Mouse (Mus musculus) kidney, embryonic 14.5 days (tissue): ENCODE data around the gene Pdcd7. TPM values are rescaled to one million over a fixed set of nuclear protein-coding genes. Genes with fewer than 3 reads are reported as not detected.

Source experiments
- ATAC-seq: fragments of 200-750 bp; cut with Nextera tagmentation; 2 replicates; pipeline ENCODE4 v1.8.0; 2017; ENCODE audit warnings: moderate number of reproducible peaks, mild to moderate bottlenecking, moderate TSS enrichment, moderate library complexity; ENCODE audit not compliant: low FRiP score, low TSS enrichment
- H3K27ac ChIP-seq: fragments of 300-500 bp; sonication (generic); 2 replicates; pipeline ENCODE4 v1.5.1; 2014; ENCODE audit warnings: low read depth, mild to moderate bottlenecking, low read length, moderate library complexity, mixed read lengths
- H3K27me3 ChIP-seq: fragments of 300-500 bp; sonication (generic); 2 replicates; pipeline ENCODE4 v1.6.1; 2014; ENCODE audit warnings: mild to moderate bottlenecking, low read length; ENCODE audit not compliant: control insufficient read depth, insufficient read depth
- H3K36me3 ChIP-seq: fragments of 300-500 bp; sonication (generic); 2 replicates; pipeline ENCODE4 v1.6.1; 2014; ENCODE audit warnings: low read length, mixed read lengths; ENCODE audit not compliant: control insufficient read depth, insufficient read depth
- H3K4me1 ChIP-seq: fragments of 300-500 bp; sonication (generic); 2 replicates; pipeline ENCODE4 v1.6.1; 2014; ENCODE audit warnings: low read length, mixed read lengths; ENCODE audit not compliant: control insufficient read depth, insufficient read depth
- H3K4me2 ChIP-seq: fragments of 300-500 bp; sonication (generic); replicated peaks from 2 replicates; pipeline ENCODE4 v1.6.1; 2014; ENCODE audit warnings: low read depth, mild to moderate bottlenecking, low read length
- H3K4me3 ChIP-seq: fragments of 300-500 bp; sonication (generic); 2 replicates; pipeline ENCODE4 v1.5.1; 2014; ENCODE audit warnings: mild to moderate bottlenecking, low read length
- H3K9ac ChIP-seq: fragments of 300-500 bp; sonication (generic); 2 replicates; pipeline ENCODE4 v1.6.1; 2014; ENCODE audit warnings: low read depth, mild to moderate bottlenecking, low read length, moderate library complexity
- H3K9me3 ChIP-seq: fragments of 300-500 bp; sonication (generic); 2 replicates; pipeline ENCODE4 v1.6.1; 2016; ENCODE audit warnings: low read length; ENCODE audit not compliant: control insufficient read depth
- WGBS: fragments of 180-500 bp; shearing (Covaris S2); extraction: QIAGEN DNeasy Blood & Tissue Kit; methylation state at CpG from one replicate; pipeline ENCODE4 v1.1.7; 2014; 5-methylcytosine and 5-hydroxymethylcytosine counted together
- polyA plus RNA-seq: library from polyadenylated mRNA; unstranded; fragments of >200 nt; fragmentation: Nextera tagmentation; extraction: Ambion mirVana; gene quantifications from 2 replicates; pipeline ENCODE4 v1.2.1, GENCODE M21; 2014

Pdcd7 gene
- polyA plus RNA-seq, 1 experiment from 2014 or later: 15.2 TPM

DNA sequence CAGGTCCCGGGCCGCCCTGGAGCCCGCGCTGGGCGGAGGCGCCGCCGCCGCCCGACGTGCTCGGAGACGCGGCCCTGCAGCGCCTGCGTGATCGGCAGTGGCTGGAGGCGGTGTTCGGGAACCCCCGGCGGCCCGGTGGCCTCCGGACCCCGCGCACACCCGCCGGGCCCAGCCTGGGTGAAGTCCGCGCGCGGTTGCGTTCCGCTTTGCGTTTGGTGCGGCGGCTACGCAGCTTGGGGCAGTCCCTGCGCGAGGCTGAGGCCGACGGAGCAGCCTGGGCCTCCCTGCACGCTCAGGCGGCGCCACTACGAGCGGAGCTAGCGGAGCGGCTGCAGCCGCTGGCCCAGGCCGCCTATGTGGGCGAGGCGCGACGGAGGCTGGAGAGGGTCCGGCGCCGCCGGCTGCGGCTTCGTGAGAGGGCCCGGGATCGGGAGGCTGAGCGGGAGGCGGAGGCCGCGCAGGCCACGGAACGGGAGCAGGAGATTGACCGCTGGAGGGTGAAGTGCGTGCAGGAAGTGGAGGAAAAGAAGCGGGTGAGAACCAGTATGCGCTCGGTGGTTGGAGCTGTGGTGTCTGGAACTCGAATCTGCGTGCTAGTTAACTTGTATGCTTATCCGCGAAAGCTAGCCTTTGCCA, 690 bp downstream of the Pdcd7 start:
- no peaks in the 10 kb centered on the region for H3K27me3 ChIP-seq
- peak overlapping the region; percentile 94 for H3K27ac ChIP-seq
- under 1% methylated on average over 72 of the region's 77 CpGs for WGBS
- peak; percentile 79 for ATAC-seq
- H3K4me3 ChIP-seq: peak overlapping the region; percentile 78
- peak overlapping the region; percentile 73 for H3K4me2 ChIP-seq
- peaks cover 14% of the 10 kb centered on the region for H3K4me1 ChIP-seq
- peak overlapping the region; percentile 83 for H3K9ac ChIP-seq
- no peaks in the 10 kb centered on the region for H3K36me3 ChIP-seq
- peaks cover 4% of the 10 kb centered on the region; the same call in 1 of the 2 replicates for H3K9me3 ChIP-seq

DNA sequence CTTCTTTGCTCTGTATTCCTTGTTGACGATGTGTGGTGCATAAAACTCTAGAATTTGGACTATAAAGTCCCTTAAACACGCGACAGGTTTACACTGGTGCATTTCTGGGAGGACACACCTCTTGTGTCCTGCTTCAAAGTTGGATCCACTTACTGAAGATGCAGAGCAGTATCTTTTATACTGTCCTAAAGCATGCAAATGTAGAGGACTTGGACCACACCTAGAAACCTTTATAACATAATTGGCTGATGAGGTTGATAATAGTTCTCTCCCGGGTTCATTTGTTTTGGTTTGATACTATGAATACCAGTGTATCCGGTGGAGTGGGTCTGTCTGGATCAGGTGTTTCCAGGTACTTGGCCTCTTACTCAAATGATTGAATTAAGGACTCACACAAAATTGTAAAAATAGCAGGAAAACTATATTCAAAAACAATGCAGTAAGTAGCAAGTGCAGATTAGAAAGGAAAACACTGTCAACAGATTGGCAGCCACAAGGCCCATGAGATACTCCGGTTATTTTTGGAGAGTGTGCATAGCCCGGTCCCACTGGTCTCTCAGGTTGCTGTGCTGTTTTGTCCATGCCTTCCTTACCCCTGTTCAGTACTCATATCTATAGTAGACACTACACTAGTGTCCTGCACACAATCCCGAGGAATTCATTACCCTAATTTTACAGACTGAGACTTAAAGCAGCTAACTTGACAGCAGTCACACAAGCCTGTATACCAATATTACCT, 1.4 kb downstream of the Pdcd7 start:
- 45% methylated on average over 8 of the region's 8 CpGs for WGBS
- Histone ChIP-seq H3K27me3 (no peaks in the 10 kb centered on the region), H3K4me3 (peak overlapping the region; percentile 78), H3K27ac (peak overlapping the region; percentile 94), H3K4me1 (peaks cover 14% of the 10 kb centered on the region), H3K36me3 (no peaks in the 10 kb centered on the region), H3K9me3 (peaks cover 4% of the 10 kb centered on the region; the same call in 1 of the 2 replicates), H3K9ac (peak overlapping the region; percentile 83), H3K4me2 (peak overlapping the region; percentile 73)
- ATAC-seq: no peak

DNA sequence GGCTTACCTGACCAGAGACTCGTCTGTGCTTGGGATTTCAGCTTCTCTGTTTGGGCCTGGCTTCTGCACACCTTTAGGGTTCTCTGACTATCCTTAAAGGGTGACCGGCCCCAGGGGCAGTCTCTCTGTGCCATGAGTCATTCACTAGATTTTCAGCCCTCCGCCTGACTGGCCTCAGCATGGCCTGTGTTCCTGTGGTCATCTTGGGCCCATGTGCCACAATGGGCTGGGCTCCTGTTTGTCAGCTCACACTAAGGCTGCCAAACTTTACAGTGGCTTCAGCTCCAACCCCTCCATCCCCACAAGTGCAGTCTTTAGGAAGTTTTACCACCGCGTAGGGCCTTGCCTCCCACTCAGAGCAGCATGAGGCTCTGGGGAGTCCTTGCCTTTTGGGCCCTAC, 7.3 kb downstream of the Pdcd7 start:
- WGBS: 90% methylated on average over 5 of the region's 5 CpGs
- H3K4me3 ChIP-seq: no peak overlapping the region

DNA sequence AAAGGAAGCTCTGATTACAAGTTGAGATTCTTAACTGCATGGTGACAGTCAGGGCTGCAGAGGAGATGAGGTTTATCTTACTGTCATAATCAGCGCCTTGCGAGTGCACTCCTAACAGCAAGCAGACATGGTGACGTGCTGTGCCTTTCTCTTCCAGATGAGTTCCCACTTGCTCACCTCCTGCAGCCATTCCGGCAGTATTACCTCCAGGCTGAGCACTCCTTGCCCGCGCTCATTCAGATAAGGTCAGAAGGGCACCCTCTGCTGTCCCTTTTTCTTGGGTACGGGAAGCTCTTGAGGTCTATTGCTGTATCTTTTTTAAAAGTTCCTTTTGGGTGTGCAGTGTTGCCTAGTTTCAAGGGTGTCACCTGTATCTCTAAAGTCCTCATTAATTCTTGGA, 10.7 kb downstream of the Pdcd7 start:
- peaks cover 62% of the 10 kb centered on the region for H3K36me3 ChIP-seq
- H3K4me3 ChIP-seq: no peak overlapping the region
- H3K27me3 ChIP-seq: no peaks in the 10 kb centered on the region
- no peak for ATAC-seq
- no peak overlapping the region for H3K9ac ChIP-seq
- no peaks in the 10 kb centered on the region for H3K9me3 ChIP-seq
- no peak overlapping the region for H3K4me2 ChIP-seq
- no peaks in the 10 kb centered on the region for H3K4me1 ChIP-seq
- WGBS: 91% methylated on average over 7 of the region's 7 CpGs
- H3K27ac ChIP-seq: no peak overlapping the region

More for the DNA sequence above, 7.3 kb downstream of the Pdcd7 start:
- peaks cover 2% of the 10 kb centered on the region; the same call in 1 of the 2 replicates for H3K4me1 ChIP-seq
- ATAC-seq: no peak
- H3K9me3 ChIP-seq: no peaks in the 10 kb centered on the region
- peaks cover 29% of the 10 kb centered on the region for H3K36me3 ChIP-seq
- H3K27ac ChIP-seq: no peak overlapping the region
- no peaks in the 10 kb centered on the region for H3K27me3 ChIP-seq
- H3K4me2 ChIP-seq: no peak overlapping the region
- H3K9ac ChIP-seq: no peak overlapping the region

DNA sequence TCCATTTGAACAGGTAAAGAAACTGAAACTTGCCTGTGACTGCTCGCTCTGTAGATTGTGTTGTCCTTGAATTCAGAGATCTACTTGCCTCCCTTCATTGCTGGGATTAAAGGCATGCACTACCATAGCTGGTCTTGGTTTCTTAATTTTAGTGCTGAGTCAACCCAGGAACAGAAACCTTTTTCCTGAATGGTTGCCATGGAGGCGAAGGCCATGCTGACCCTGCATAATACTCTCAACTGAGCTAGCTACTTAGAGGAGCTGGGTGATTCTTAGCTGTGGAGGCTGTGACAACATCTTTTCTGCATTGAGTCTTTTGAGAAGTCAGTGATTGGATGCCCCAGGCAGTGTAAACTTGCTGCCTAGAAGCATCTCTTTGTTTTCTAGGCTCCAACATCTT, 11.1 kb downstream of the Pdcd7 start:
- Histone ChIP-seq H3K9ac (no peak overlapping the region), H3K4me1 (no peaks in the 10 kb centered on the region), H3K36me3 (peaks cover 62% of the 10 kb centered on the region), H3K27ac (no peak overlapping the region), H3K4me3 (no peak overlapping the region), H3K4me2 (no peak overlapping the region), H3K27me3 (no peaks in the 10 kb centered on the region), H3K9me3 (no peaks in the 10 kb centered on the region)
- WGBS: 89% methylated on average over 2 of the region's 2 CpGs
- no peak for ATAC-seq

- WGBS: 75% methylated on average over 1 of the region's 1 CpGs
- Histone ChIP-seq H3K36me3 (peaks cover 67% of the 10 kb centered on the region), H3K4me1 (0 out of 2 replicates have a peak, but pooled peaks cover 4% of the 10 kb centered on the region), H3K27me3 (no peaks in the 10 kb centered on the region), H3K9ac (no peak overlapping the region), H3K27ac (no peak overlapping the region), H3K4me2 (no peak overlapping the region), H3K9me3 (no peaks in the 10 kb centered on the region), H3K4me3 (no peak overlapping the region)
- no peak for ATAC-seq
These were observed 13.1 kb downstream of the Pdcd7 start for GRCm38 (mm10) chr9:65358956-65359480.

- H3K36me3 ChIP-seq: peaks cover 64% of the 10 kb centered on the region
- no peak within 1 kb of the TSS for H3K27ac ChIP-seq
- 0 out of 2 replicates have a peak, but pooled peaks cover 4% of the 10 kb centered on the region for H3K4me1 ChIP-seq
- 90% methylated on average over 16 of the region's 16 CpGs for WGBS
- ATAC-seq: no peak
- no peaks in the 10 kb centered on the region for H3K27me3 ChIP-seq
- no peaks in the 10 kb centered on the region for H3K9me3 ChIP-seq
- H3K4me3 ChIP-seq: no peak within 1 kb of the TSS
- H3K4me2 ChIP-seq: no peak within 1 kb of the TSS
- no peak within 1 kb of the TSS for H3K9ac ChIP-seq
These were observed 14.9 kb downstream of the Pdcd7 start, which contains the start of gene Ubap1l for GRCm38 (mm10) chr9:65360641-65361448. Gene Ubap1l, plus strand, starts transcription at chr9:65361041.

GRCm38 (mm10) chr9:65363684-65364083, 17.8 kb downstream of the Pdcd7 start:
- no peak overlapping the region for H3K9ac ChIP-seq
- 0 out of 2 replicates have a peak, but pooled peaks cover 4% of the 10 kb centered on the region for H3K4me1 ChIP-seq
- H3K36me3 ChIP-seq: peaks cover 40% of the 10 kb centered on the region
- H3K4me2 ChIP-seq: no peak overlapping the region
- H3K9me3 ChIP-seq: no peaks in the 10 kb centered on the region
- ATAC-seq: 0 out of 2 replicates have a peak, but pooled peaks have one; percentile 43
- no peaks in the 10 kb centered on the region for H3K27me3 ChIP-seq
- H3K27ac ChIP-seq: no peak overlapping the region
- 32% methylated on average over 9 of the region's 9 CpGs for WGBS
- no peak overlapping the region for H3K4me3 ChIP-seq
